Mouse (Mus musculus): ENCODE measurements at regions not wholly inside any gene's neighbourhood (a gene's known extent, or its start where the extent isn't known, plus 50 kb on each side); places are given as distances from the start of the nearest gene placed in this dataset.

DNA sequence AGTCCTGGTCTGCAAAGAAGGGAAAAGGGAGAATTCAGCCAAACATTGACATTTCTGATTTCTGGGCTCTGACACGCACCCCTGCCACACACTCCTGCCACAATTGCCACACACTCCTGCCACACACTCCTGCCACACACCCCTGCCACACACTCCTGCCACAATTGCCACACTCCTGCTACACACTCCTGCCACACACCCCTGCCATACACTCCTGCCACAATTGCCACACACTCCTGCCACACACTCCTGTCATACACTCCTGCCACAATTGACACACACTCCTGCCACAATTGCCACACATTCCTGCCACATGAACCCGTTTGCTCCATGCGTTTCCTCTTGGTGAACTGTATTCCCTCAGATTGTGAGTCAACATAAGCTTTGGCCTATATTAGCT, 130.0 kb upstream of the Gm9833 start:
- DNase-seq (ENCODE audit: extremely low spot score) = no peak

DNA sequence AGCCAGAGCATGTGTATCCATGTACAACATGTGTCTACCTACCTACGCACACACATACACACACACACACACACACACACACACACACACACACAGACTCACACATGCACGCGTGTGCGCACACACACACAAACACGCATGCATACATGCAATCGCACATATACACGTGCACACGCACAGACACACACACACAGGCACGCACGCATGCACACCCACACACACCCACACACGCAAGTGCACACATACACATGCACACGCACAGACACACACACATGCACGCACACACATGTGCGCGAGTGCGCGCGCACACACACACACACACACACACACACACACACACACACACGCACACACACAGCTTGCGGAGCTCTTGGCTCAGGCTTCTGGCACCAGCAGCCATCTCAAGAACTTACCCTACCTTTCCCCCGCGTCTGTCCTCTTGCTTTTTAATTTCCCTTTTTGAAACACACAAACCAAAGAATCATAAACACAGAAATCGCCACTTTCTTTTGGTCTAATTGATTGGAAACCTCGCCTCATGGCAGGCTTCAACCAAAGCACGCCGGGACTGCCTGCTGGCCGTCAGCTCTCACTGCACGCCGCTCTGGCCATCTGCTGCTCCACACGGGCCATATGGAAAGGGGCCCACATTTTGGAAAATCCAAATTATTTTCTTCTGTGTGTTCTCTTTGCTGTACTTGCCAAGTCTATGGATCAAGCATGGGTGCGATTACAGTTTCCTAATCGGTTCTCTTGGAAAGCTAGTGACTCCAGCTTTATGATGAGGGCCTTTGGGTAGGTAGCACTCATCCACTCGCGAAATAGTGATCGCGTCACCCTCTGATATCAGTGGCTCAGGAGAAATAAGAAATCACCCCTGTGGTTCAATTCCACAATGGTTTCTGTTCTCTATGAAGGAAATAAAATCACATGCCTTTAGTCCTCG, 127.9 kb upstream of the Gm9833 start:
- no peak for DNase-seq (ENCODE audit: extremely low spot score)

DNA sequence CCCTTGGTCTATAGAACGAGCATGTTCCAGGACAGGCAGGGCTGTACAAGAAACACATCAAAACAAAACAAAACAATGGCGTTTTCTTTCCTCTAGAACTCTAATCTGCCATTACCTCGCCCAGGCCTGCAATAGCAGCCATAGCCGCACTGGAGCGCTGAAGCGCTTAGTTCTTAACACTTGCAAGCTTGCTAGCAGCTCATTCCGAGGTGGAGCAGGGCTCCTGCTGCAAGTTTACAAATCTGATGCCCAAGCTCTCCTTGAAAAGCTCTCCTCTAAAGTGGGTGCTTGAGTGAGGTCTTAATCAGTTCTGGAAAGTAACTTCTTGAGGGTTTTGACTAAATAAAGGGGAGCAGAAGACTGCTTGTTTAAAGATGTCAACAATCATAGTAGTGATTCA, 127.2 kb upstream of the Gm9833 start:
- DNase-seq (ENCODE audit: extremely low spot score) = no peak

Data from embryo, embryonic 9.5 days (tissue).